ENCODE assay signal across 10 mouse cellular contexts in genomic region chr14:48138138-48138537, GRCm38 (mm10). TPM values are rescaled to one million over a fixed set of nuclear protein-coding genes. Genes with fewer than 3 reads are reported as not detected.
DNase-seq lines count a peak whose midpoint lies in the region; ATAC-seq and TF ChIP-seq lines count a peak whose summit lies in the region.
"Had no signal": no experiment of that assay in that cellular context is flagged by ENCODE, and none has a peak within 500 bp of the region (broad histone marks: within the 10 kb centered on the region; RNA-seq: fewer than 3 reads in every experiment).

No protein-coding gene starts in this region.

- 40% methylated on average over 8 of the region's 8 CpGs for WGBS in heart, adult 2 months
- 46% methylated on average over 8 of the region's 8 CpGs for WGBS in heart, embryonic 11.5 days (ENCODE audit: insufficient replicate concordance)
- 45% methylated on average over 8 of the region's 8 CpGs for WGBS in thymus, adult 2 months
- WGBS in kidney, embryonic 16.5 days = 38% methylated on average over 8 of the region's 8 CpGs

- H3K27ac ChIP-seq in heart, adult 2 months = no peak overlapping the region
- H3K27ac ChIP-seq in heart, embryonic 11.5 days (ENCODE audit: low read depth, low read length) = no peak overlapping the region
- no peak overlapping the region for H3K27ac ChIP-seq in thymus, adult 2 months (ENCODE audit: control insufficient read depth, insufficient read depth, low read length)
- H3K27ac ChIP-seq in kidney, embryonic 16.5 days (ENCODE audit: low read length) = no peak overlapping the region

- no peak for TF ChIP-seq POLR2A in heart, adult 2 months (IDR thresholded peaks at IDR 0.05; ENCODE audit: insufficient read depth, low read depth, low read length)
- TF ChIP-seq POLR2A in thymus, adult 2 months (IDR thresholded peaks at IDR 0.05; ENCODE audit: control insufficient read depth, extremely low read depth, insufficient read depth, low read length, poor library complexity) = no peak

- no peaks in the 10 kb centered on the region for H3K9me3 ChIP-seq in heart, embryonic 11.5 days (replicated peaks; ENCODE audit: control insufficient read depth, low read length)
- H3K9me3 ChIP-seq in kidney, embryonic 16.5 days (ENCODE audit: low read length) = no peaks in the 10 kb centered on the region

- H3K4me2 ChIP-seq in heart, embryonic 11.5 days = no peak overlapping the region
- H3K4me2 ChIP-seq in kidney, embryonic 16.5 days (replicated peaks; ENCODE audit: low read depth, low read length) = no peak overlapping the region

- no peak overlapping the region for H3K9ac ChIP-seq in heart, adult 2 months (ENCODE audit: low read depth, low read length)
- H3K9ac ChIP-seq in heart, embryonic 11.5 days (ENCODE audit: low read depth, low read length) = no peak overlapping the region
- no peak overlapping the region for H3K9ac ChIP-seq in kidney, embryonic 16.5 days (replicated peaks; ENCODE audit: low read length)

- DNase-seq in heart, adult 2 months = peak; percentile 36 to 50
- DNase-seq in thymus, adult 2 months = peak; percentile 22
- DNase-seq in thymus, adult 18-20 months = no peak
- DNase-seq in thymus, postnatal 25 days = peak; percentile 19
- no peak for DNase-seq in layer of hippocampus, postnatal 10 days (ENCODE audit: low spot score in 2 of 2)

- peaks cover 24% of the 10 kb centered on the region for H3K4me1 ChIP-seq in heart, adult 2 months (ENCODE audit: control insufficient read depth, insufficient read depth, low read length)
- peaks cover 24% of the 10 kb centered on the region for H3K4me1 ChIP-seq in heart, embryonic 11.5 days (ENCODE audit: control insufficient read depth, insufficient read depth, low read length)
- peaks cover 6% of the 10 kb centered on the region for H3K4me1 ChIP-seq in thymus, adult 2 months (replicated peaks; ENCODE audit: control insufficient read depth, insufficient read depth, low read length)
- H3K4me1 ChIP-seq in kidney, embryonic 16.5 days (ENCODE audit: insufficient read depth, low read length) = peaks cover 40% of the 10 kb centered on the region

- 0 out of 2 replicates have a peak, but pooled peaks have one; percentile 33 for TF ChIP-seq EP300 in heart, adult 2 months (IDR thresholded peaks at IDR 0.05; ENCODE audit: insufficient read depth, low read depth, low read length)

- intact Hi-C loops in heart, adult 2 months (cut with DNase I) = loop anchor here (5.0 to 10.0 kb wide), 3 partner anchors 219 to 383 kb away; partner anchors contain the start of gene Tmem260

- H3K36me3 ChIP-seq in heart, adult 2 months (ENCODE audit: control insufficient read depth, insufficient read depth, low read length) = peaks cover 3% of the 10 kb centered on the region
- H3K36me3 ChIP-seq in heart, embryonic 11.5 days (ENCODE audit: control insufficient read depth, insufficient read depth, low read length) = no peaks in the 10 kb centered on the region
- no peaks in the 10 kb centered on the region for H3K36me3 ChIP-seq in thymus, adult 2 months (ENCODE audit: control insufficient read depth, insufficient read depth, low read length)
- H3K36me3 ChIP-seq in kidney, embryonic 16.5 days (ENCODE audit: insufficient read depth, low read length) = no peaks in the 10 kb centered on the region

- no peaks in the 10 kb centered on the region for H3K27me3 ChIP-seq in heart, adult 2 months (ENCODE audit: control insufficient read depth, insufficient read depth, low read length)
- peaks cover 27% of the 10 kb centered on the region for H3K27me3 ChIP-seq in heart, embryonic 11.5 days (ENCODE audit: control insufficient read depth, insufficient read depth, low read length)
- H3K27me3 ChIP-seq in thymus, adult 2 months (ENCODE audit: control insufficient read depth, insufficient read depth, low read length) = no peaks in the 10 kb centered on the region
- H3K27me3 ChIP-seq in kidney, embryonic 16.5 days (ENCODE audit: insufficient read depth, low read length) = no peaks in the 10 kb centered on the region

- no peak for ATAC-seq in heart, embryonic 11.5 days (replicated peaks; ENCODE audit: insufficient number of reproducible peaks, low FRiP score, low TSS enrichment)
- ATAC-seq in kidney, embryonic 16.5 days (ENCODE audit: low FRiP score, low TSS enrichment) = peak; percentile 53; the same call in 1 of the 2 replicates
- no peak for ATAC-seq in erythroblast, adult 5-6 weeks (replicated peaks; ENCODE audit: low FRiP score, poor library complexity, severe bottlenecking)
- ATAC-seq: Patski had no signal

- H3K4me3 ChIP-seq in heart, adult 2 months = no peak overlapping the region
- H3K4me3 ChIP-seq in heart, embryonic 11.5 days (ENCODE audit: low read depth, low read length) = no peak overlapping the region
- H3K4me3 ChIP-seq in thymus, adult 2 months (ENCODE audit: control insufficient read depth, insufficient read depth, low read length) = no peak overlapping the region
- H3K4me3 ChIP-seq in kidney, embryonic 16.5 days (ENCODE audit: low read length) = no peak overlapping the region
- H3K4me3 ChIP-seq: myocyte had no signal

- TF ChIP-seq CTCF in heart, adult 2 months (IDR thresholded peaks at IDR 0.05) = peak; percentile 75
- TF ChIP-seq CTCF in thymus, adult 2 months (IDR thresholded peaks at IDR 0.05; ENCODE audit: borderline replicate concordance, control insufficient read depth, extremely low read depth, insufficient read depth, low read length, poor library complexity) = peak; percentile 53; the same call in 1 of the 2 replicates

- no peaks in the 10 kb centered on the region for H3K79me2 ChIP-seq in heart, adult 2 months (replicated peaks; ENCODE audit: control insufficient read depth, insufficient read depth, low read length)

RNA-seq across cellular contexts. Expression of gene Peli2, which starts 17.5 kb away (rescaled TPM):
- total RNA-seq in heart, adult 2 months (2021) = 10 to 100 TPM; 17.2 to 20.3 TPM
- 8.1 and 10.1 TPM in 2 replicates for polyA plus RNA-seq in heart, adult 2 months (2012; rRNA removed)
- 4.0 TPM in 2 replicates for polyA plus RNA-seq in heart, embryonic 11.5 days (2014; fragmentation: Nextera tagmentation; extraction: Ambion mirVana)
- 2.8 and 4.6 TPM in 2 replicates for polyA plus RNA-seq in thymus, adult 2 months (2012; rRNA removed)
- polyA plus RNA-seq in kidney, embryonic 16.5 days (2015; fragmentation: Nextera tagmentation; extraction: Ambion mirVana) = 8.6 and 9.4 TPM in 2 replicates
- total RNA-seq in erythroblast, adult 5-6 weeks (2015; ENCODE audit: low replicate concordance) = 1.7 and 2.5 TPM in 2 replicates
- total RNA-seq in erythroblast, adult 5-6 weeks (2017; ENCODE audit: low replicate concordance) = 1.4 and 2.1 TPM in 2 replicates
- total RNA-seq in layer of hippocampus, postnatal 10 days (2021) = 10 to 100 TPM; 20.4 to 23.5 TPM

Comparison
In these comparisons a context has a peak if more than half of its experiments do, and no peak if none do; other contexts are left out.
1. DNase-seq: peak in heart, adult 2 months (2 of 2), thymus, adult 2 months (single experiment) and thymus, postnatal 25 days (single experiment); none in thymus, adult 18-20 months (0 of 2) and layer of hippocampus, postnatal 10 days (0 of 2).